ENCODE assay signal across 44 mouse cellular contexts in the genomic region with DNA sequence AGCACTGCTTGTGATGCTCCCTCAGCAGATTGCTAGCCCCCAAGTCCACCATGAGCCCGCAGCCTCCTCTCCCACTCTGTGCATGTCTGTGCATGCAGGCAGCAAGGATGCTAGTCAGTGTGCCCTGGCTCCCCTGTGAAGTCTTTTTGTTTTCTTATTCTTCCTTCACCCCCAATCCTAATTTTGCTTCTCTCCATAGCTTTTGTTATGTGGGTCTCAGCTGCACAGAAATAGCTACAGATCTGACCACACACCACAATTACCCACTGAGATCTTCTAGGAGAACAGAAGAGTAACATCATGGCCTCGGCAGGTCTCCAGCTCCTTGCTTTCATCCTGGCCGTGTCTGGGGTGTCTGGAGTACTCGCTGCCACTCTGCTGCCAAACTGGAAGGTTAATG. TPM values are rescaled to one million over a fixed set of nuclear protein-coding genes. Genes with fewer than 3 reads are reported as not detected.
"Had no signal": no experiment of that assay in that cellular context is flagged by ENCODE, and none has a peak within 500 bp of the region (broad histone marks: within the 10 kb centered on the region; RNA-seq: fewer than 3 reads in every experiment).

Gene Cldn20 (plus strand): TSS at position 301 of the 400 bp plus-strand sequence.

- DNase-seq: heart, postnatal 10 days; heart, postnatal 14 days; heart, postnatal 36 days; heart, postnatal 4 days; kidney, adult 11 months; kidney, adult 18-20 months; kidney, adult 2 months; kidney, adult 8-10 months; kidney, adult 9 months; kidney, postnatal 10 days; kidney, postnatal 14 days; kidney, postnatal 25 days; kidney, postnatal 4 days; layer of hippocampus, adult 9-11 months; layer of hippocampus, postnatal 36 days had no signal

- H3K27me3 ChIP-seq: heart, embryonic 12.5 days; heart, embryonic 13.5 days; heart, embryonic 15.5 days; hindbrain, embryonic 12.5 days; hindbrain, embryonic 13.5 days; hindbrain, embryonic 15.5 days; intestine, embryonic 15.5 days; kidney, embryonic 15.5 days had no signal

- H3K36me3 ChIP-seq: heart, embryonic 12.5 days; heart, embryonic 15.5 days; hindbrain, embryonic 13.5 days; hindbrain, embryonic 15.5 days; intestine, embryonic 15.5 days had no signal

- H3K9ac ChIP-seq: heart, embryonic 12.5 days; heart, embryonic 13.5 days; heart, embryonic 15.5 days; hindbrain, embryonic 12.5 days; hindbrain, embryonic 13.5 days; hindbrain, embryonic 15.5 days; intestine, embryonic 15.5 days; kidney, embryonic 15.5 days had no signal

- H3K27ac ChIP-seq: heart, embryonic 10.5 days; heart, embryonic 13.5 days; heart, embryonic 15.5 days; hindbrain, embryonic 10.5 days; hindbrain, embryonic 12.5 days; hindbrain, embryonic 13.5 days; hindbrain, embryonic 15.5 days; hindbrain, postnatal 0 days; intestine, embryonic 15.5 days; kidney, embryonic 15.5 days; kidney, postnatal 0 days; layer of hippocampus, adult 2 months had no signal

- H3K4me2 ChIP-seq: heart, embryonic 11.5 days; heart, embryonic 12.5 days; heart, embryonic 13.5 days; heart, embryonic 15.5 days; hindbrain, embryonic 12.5 days; hindbrain, embryonic 13.5 days; hindbrain, embryonic 15.5 days; intestine, embryonic 15.5 days; kidney, embryonic 15.5 days had no signal

- ATAC-seq: hindbrain, embryonic 16.5 days; hindbrain, postnatal 0 days; inflammation-experienced regulatory T-cells, adult 6 months; intestine, embryonic 15.5 days; intestine, embryonic 16.5 days; intestine, postnatal 0 days had no signal

- H3K9me3 ChIP-seq: heart, embryonic 10.5 days; heart, embryonic 12.5 days; heart, embryonic 13.5 days; heart, embryonic 15.5 days; hindbrain, embryonic 10.5 days; hindbrain, embryonic 12.5 days; hindbrain, embryonic 13.5 days; hindbrain, embryonic 15.5 days; intestine, embryonic 15.5 days; kidney, embryonic 15.5 days had no signal

- H3K4me1 ChIP-seq: hindbrain, embryonic 10.5 days; hindbrain, embryonic 15.5 days; intestine, embryonic 15.5 days; kidney, embryonic 15.5 days had no signal

- H3K4me3 ChIP-seq: heart, embryonic 10.5 days; heart, embryonic 12.5 days; heart, embryonic 13.5 days; heart, embryonic 15.5 days; hindbrain, embryonic 10.5 days; hindbrain, embryonic 12.5 days; hindbrain, embryonic 13.5 days; hindbrain, embryonic 15.5 days; intestine, embryonic 15.5 days; kidney, embryonic 15.5 days; layer of hippocampus, adult 2 months had no signal

RNA-seq across cellular contexts. Expression of gene Cldn20, which starts in this region (rescaled TPM):
- total RNA-seq: heart, adult 8-10 months; heart, postnatal 10 days; heart, postnatal 14 days; heart, postnatal 25 days; heart, postnatal 36 days; heart, postnatal 4 days; hematopoietic stem cell, adult 5-6 weeks; layer of hippocampus, adult 8-10 months; layer of hippocampus, postnatal 14 days; layer of hippocampus, postnatal 25 days had no signal
- polyA plus RNA-seq: heart, embryonic 10.5 days; heart, embryonic 11.5 days; heart, embryonic 12.5 days; heart, embryonic 13.5 days; heart, embryonic 14.5 days; heart, postnatal 0 days; hindbrain, embryonic 10.5 days; hindbrain, embryonic 11.5 days; hindbrain, embryonic 16.5 days; inflammation-experienced regulatory T-cells, adult 6 months; intestine, embryonic 14.5 days; intestine, embryonic 15.5 days; intestine, postnatal 0 days; kidney, embryonic 16.5 days had no signal
